Mouse (Mus musculus) MEL (cell line): ENCODE data around the gene Vars. TPM values are rescaled to one million over a fixed set of nuclear protein-coding genes. Genes with fewer than 3 reads are reported as not detected.

Source experiments
- DNase-seq: peaks from one replicate; pipeline ENCODE4 v3.0.0; 2011; ENCODE audit warnings: low read depth, low spot score
- H3K27ac ChIP-seq: 2 replicates; pipeline ENCODE4 v1.5.1; 2012; ENCODE audit warnings: low read depth, mild to moderate bottlenecking, control low read depth, low read length, moderate library complexity; ENCODE audit not compliant: control insufficient read depth
- H3K27me3 ChIP-seq, 2 experiments: fragments of 150-350 bp in 1 of 2; sonication (generic) in 1 of 2; 2 replicates each; pipeline ENCODE4 v1.6.1; 2012; ENCODE audit warnings: low read length in 2 of 2, mild to moderate bottlenecking in 2 of 2, improper control_type of control experiment in 1 of 2, moderate library complexity in 1 of 2; ENCODE audit not compliant: insufficient read depth in 2 of 2, control insufficient read depth in 1 of 2
- H3K36me3 ChIP-seq, 2 experiments: 2 replicates each; pipeline ENCODE4 v1.6.1; 2012 to 2014; ENCODE audit warnings: low read length in 2 of 2, improper control_type of control experiment in 1 of 2, inconsistent platforms in 1 of 2, mild to moderate bottlenecking in 1 of 2; ENCODE audit not compliant: insufficient read depth in 2 of 2, control insufficient read depth in 1 of 2
- H3K4me1 ChIP-seq, 2 experiments: fragments of 150-350 bp in 1 of 2; sonication (generic) in 1 of 2; 2 replicates each; pipeline ENCODE4 v1.6.1; 2012; ENCODE audit warnings: low read length in 2 of 2, improper control_type of control experiment in 1 of 2, mild to moderate bottlenecking in 1 of 2; ENCODE audit not compliant: insufficient read depth in 2 of 2, control insufficient read depth in 1 of 2
- H3K4me3 ChIP-seq, 2 experiments: fragments of 150-350 bp in 1 of 2; sonication (generic) in 1 of 2; 2 replicates each; pipeline ENCODE4 v1.5.1; 2012; ENCODE audit warnings: low read depth in 2 of 2, low read length in 2 of 2, mild to moderate bottlenecking in 2 of 2, moderate library complexity in 2 of 2, control low read depth in 1 of 2, improper control_type of control experiment in 1 of 2; ENCODE audit not compliant: control insufficient read depth in 1 of 2, insufficient read depth in 1 of 2
- H3K79me2 ChIP-seq: 2 replicates; pipeline ENCODE4 v1.6.1; 2012; ENCODE audit warnings: mild to moderate bottlenecking, low read length, moderate library complexity; ENCODE audit not compliant: control insufficient read depth, poor library complexity, insufficient read depth
- H3K9ac ChIP-seq: 2 replicates; pipeline ENCODE4 v1.6.1; 2012; ENCODE audit warnings: low read depth, mild to moderate bottlenecking, control low read depth, low read length, moderate library complexity; ENCODE audit not compliant: control insufficient read depth, poor library complexity, severe bottlenecking
- H3K9me3 ChIP-seq: fragments of 150-350 bp; sonication (generic); replicated peaks from 2 replicates; pipeline ENCODE4 v1.6.1; 2012; ENCODE audit warnings: mild to moderate bottlenecking, low read length, improper control_type of control experiment, moderate library complexity; ENCODE audit not compliant: insufficient read depth
- BHLHE40 ChIP-seq: IDR thresholded peaks from 2 replicates; pipeline ENCODE4 v1.6.1; 2012; ENCODE audit warnings: low read depth, mild to moderate bottlenecking, inconsistent platforms, low read length, improper control_type of control experiment, borderline replicate concordance
- ELF1 ChIP-seq: IDR thresholded peaks from 2 replicates; pipeline ENCODE4 v1.6.1; 2014; ENCODE audit warnings: low read depth, mild to moderate bottlenecking, inconsistent platforms, low read length, improper control_type of control experiment, moderate library complexity
- EP300 ChIP-seq, 2 experiments: IDR thresholded peaks; 2 replicates each; pipeline ENCODE4 v1.6.1; 2011; ENCODE audit warnings: improper control_type of control experiment in 2 of 2, low read length in 2 of 2, low read depth in 1 of 2, mild to moderate bottlenecking in 1 of 2
- ETS1 ChIP-seq: IDR thresholded peaks from 2 replicates; pipeline ENCODE4 v1.6.1; 2012; ENCODE audit warnings: low read depth, mild to moderate bottlenecking, inconsistent platforms, low read length, improper control_type of control experiment, moderate library complexity
- GABPA ChIP-seq: IDR thresholded peaks from 2 replicates; pipeline ENCODE4 v1.6.1; 2012; ENCODE audit warnings: low read depth, mild to moderate bottlenecking, inconsistent platforms, low read length, improper control_type of control experiment, moderate library complexity
- GATA1 ChIP-seq: IDR thresholded peaks from 2 replicates; pipeline ENCODE4 v1.6.1; 2011; ENCODE audit warnings: low read depth, low read length, improper control_type of control experiment
- HCFC1 ChIP-seq: IDR thresholded peaks from 2 replicates; pipeline ENCODE4 v1.6.1; 2012; ENCODE audit warnings: low read depth, mild to moderate bottlenecking, inconsistent platforms, low read length, improper control_type of control experiment, moderate library complexity
- KAT2A ChIP-seq: conservative IDR thresholded peaks from 2 replicates; pipeline ENCODE4 v1.6.1; 2012; ENCODE audit warnings: low read depth, low read length, improper control_type of control experiment, inconsistent platforms
- MAX ChIP-seq: IDR thresholded peaks from 2 replicates; pipeline ENCODE4 v1.6.1; 2011; ENCODE audit warnings: low read length, improper control_type of control experiment
- MEF2A ChIP-seq: IDR thresholded peaks from 2 replicates; pipeline ENCODE4 v1.6.1; 2014; ENCODE audit warnings: low read depth, mild to moderate bottlenecking, inconsistent platforms, low read length, improper control_type of control experiment; ENCODE audit not compliant: poor library complexity, insufficient replicate concordance, severe bottlenecking; ENCODE audit errors: extremely low read depth
- MXI1 ChIP-seq: IDR thresholded peaks from 2 replicates; pipeline ENCODE4 v1.6.1; 2011; ENCODE audit warnings: mild to moderate bottlenecking, low read depth, low read length, improper control_type of control experiment
- MYC ChIP-seq: IDR thresholded peaks from 2 replicates; pipeline ENCODE4 v1.6.1; 2011; ENCODE audit warnings: low read depth, mild to moderate bottlenecking, low read length, improper control_type of control experiment, moderate library complexity
- NRF1 ChIP-seq: IDR thresholded peaks from 2 replicates; pipeline ENCODE4 v1.6.1; 2014; ENCODE audit warnings: low read depth, mild to moderate bottlenecking, inconsistent platforms, low read length, improper control_type of control experiment, moderate library complexity; ENCODE audit not compliant: poor library complexity, insufficient read depth, severe bottlenecking
- POLR2AphosphoS2 ChIP-seq: IDR thresholded peaks from 2 replicates; pipeline ENCODE4 v1.6.1; 2011; ENCODE audit warnings: low read length, improper control_type of control experiment
- RCOR1 ChIP-seq: IDR thresholded peaks from 2 replicates; pipeline ENCODE4 v1.6.1; 2012; ENCODE audit warnings: low read depth, mild to moderate bottlenecking, inconsistent platforms, low read length, improper control_type of control experiment
- SMC3 ChIP-seq: IDR thresholded peaks from 2 replicates; pipeline ENCODE4 v1.6.1; 2011; ENCODE audit warnings: low read depth, low read length, improper control_type of control experiment
- TAL1 ChIP-seq: IDR thresholded peaks from 2 replicates; pipeline ENCODE4 v1.6.1; 2012; ENCODE audit warnings: mild to moderate bottlenecking, inconsistent platforms, low read length, moderate library complexity, mixed read lengths
- TCF12 ChIP-seq: IDR thresholded peaks from 2 replicates; pipeline ENCODE4 v1.6.1; 2014; ENCODE audit warnings: low read depth, mild to moderate bottlenecking, inconsistent platforms, low read length, improper control_type of control experiment, moderate library complexity
- USF2 ChIP-seq, 2 experiments: IDR thresholded peaks; 2 replicates each; pipeline ENCODE4 v1.6.1; 2011 to 2012; ENCODE audit warnings: improper control_type of control experiment in 2 of 2, low read length in 2 of 2, borderline replicate concordance in 1 of 2, inconsistent platforms in 1 of 2, low read depth in 1 of 2, mild to moderate bottlenecking in 1 of 2; ENCODE audit not compliant: insufficient read depth in 1 of 2
- ZC3H11A ChIP-seq: IDR thresholded peaks from 2 replicates; pipeline ENCODE4 v1.6.1; 2012; ENCODE audit warnings: low read depth, mild to moderate bottlenecking, inconsistent platforms, low read length, improper control_type of control experiment
- ZKSCAN1 ChIP-seq: IDR thresholded peaks from 2 replicates; pipeline ENCODE4 v1.6.1; 2012; ENCODE audit warnings: low read depth, mild to moderate bottlenecking, inconsistent platforms, low read length, improper control_type of control experiment, moderate library complexity
- polyA plus RNA-seq, 2 experiments: library from polyadenylated mRNA; stranded (reverse) in 1 of 2; unstranded in 1 of 2; fragments of >175 nt in 1 of 2; fragments of >200 nt in 1 of 2; gene quantifications; 2 replicates each; pipeline versions ENCODE4 v1.2.1 to v1.2.4; 2012; ENCODE audit warnings: low replicate concordance in 2 of 2, low read depth in 1 of 2; ENCODE audit not compliant: insufficient read length in 2 of 2, insufficient read depth in 1 of 2, missing spikeins in 1 of 2
- total RNA-seq: library from RNA; depleted of rRNA; stranded (reverse); fragments of 300-350 nt; gene quantifications from 2 replicates; pipeline ENCODE4 v1.2.3, GENCODE M21; 2012

Vars gene
- total and polyA plus RNA-seq, 3 experiments: 149 to 251 TPM; not detected in 1

DNA sequence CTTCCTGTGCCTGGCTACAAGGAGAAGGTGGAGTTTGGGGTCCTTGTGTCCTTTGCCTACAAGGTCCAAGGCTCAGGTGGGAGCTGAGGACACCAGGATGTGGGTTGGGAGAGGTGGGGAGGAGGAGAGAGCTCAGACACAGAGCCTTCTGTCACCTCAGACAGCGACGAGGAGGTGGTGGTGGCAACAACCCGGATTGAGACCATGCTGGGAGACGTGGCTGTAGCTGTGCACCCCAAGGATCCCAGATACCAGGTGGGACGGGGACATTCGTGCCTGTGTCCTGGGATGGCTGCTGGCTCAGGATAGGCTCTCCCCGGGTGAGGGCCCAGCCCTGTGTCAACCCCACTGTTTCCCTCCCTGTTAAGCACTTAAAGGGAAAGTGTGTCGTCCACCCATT lies 10.7 kb downstream of the Vars start:
- TF ChIP-seq NRF1: no peak
- no peak for TF ChIP-seq MXI1
- TF ChIP-seq MEF2A: no peak
- no peak for TF ChIP-seq GABPA
- TF ChIP-seq ELF1: no peak
- no peak for TF ChIP-seq USF2 (IDR thresholded peaks at IDR 0.05; ENCODE audit: borderline replicate concordance in 1 of 2, insufficient read depth in 1 of 2, low read depth in 1 of 2, low read length in 2 of 2)
- TF ChIP-seq KAT2A: no peak
- no peak for TF ChIP-seq POLR2AphosphoS2
- TF ChIP-seq ETS1: no peak
- TF ChIP-seq BHLHE40: no peak
- no peak for TF ChIP-seq GATA1

DNA sequence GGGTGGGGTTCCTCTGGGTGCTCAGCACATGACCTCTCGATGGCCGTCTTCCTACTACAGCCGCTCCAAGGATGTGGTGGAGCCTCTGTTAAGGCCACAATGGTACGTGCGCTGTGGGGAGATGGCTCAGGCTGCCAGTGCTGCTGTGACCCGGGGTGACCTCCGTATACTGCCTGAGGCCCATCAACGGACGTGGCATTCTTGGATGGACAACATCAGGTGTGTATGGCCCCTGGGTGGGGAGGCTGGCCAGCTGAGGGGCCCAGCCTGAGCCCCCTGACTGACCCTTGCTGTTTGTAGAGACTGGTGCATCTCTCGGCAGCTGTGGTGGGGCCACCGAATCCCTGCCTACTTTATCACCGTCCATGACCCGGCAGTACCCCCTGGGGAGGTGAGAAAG lies 11.6 kb downstream of the Vars start:
- H3K36me3 ChIP-seq: peaks cover 6 to 9% of the 10 kb centered on the region in 2 experiments
- DNase-seq: no peak
- peaks cover 4% of the 10 kb centered on the region; the same call in 1 of the 2 replicates for H3K79me2 ChIP-seq
- no peak overlapping the region for H3K27ac ChIP-seq
- H3K4me3 ChIP-seq: no peak overlapping the region
- no peak for TF ChIP-seq RCOR1
- no peak for TF ChIP-seq MAX
- no peak for TF ChIP-seq TCF12
- no peak for TF ChIP-seq MYC
- TF ChIP-seq BHLHE40: no peak
- no peak for TF ChIP-seq ZC3H11A
- TF ChIP-seq SMC3: no peak
- TF ChIP-seq TAL1: no peak
- no peak for TF ChIP-seq GATA1
- no peak for TF ChIP-seq USF2 (IDR thresholded peaks at IDR 0.05; ENCODE audit: borderline replicate concordance in 1 of 2, insufficient read depth in 1 of 2, low read depth in 1 of 2, low read length in 2 of 2)
- no peak for TF ChIP-seq EP300 (IDR thresholded peaks at IDR 0.05; ENCODE audit: low read depth in 1 of 2, low read length in 2 of 2)
- no peak for TF ChIP-seq MXI1
- TF ChIP-seq KAT2A: no peak
- TF ChIP-seq ZKSCAN1: no peak
- TF ChIP-seq HCFC1: no peak
- TF ChIP-seq, all 39 proteins: peak for 0
- Histone ChIP-seq H3K9ac (no peak overlapping the region), H3K27me3 (no peaks in the 10 kb centered on the region), H3K4me1 (peaks cover 0 to 15% of the 10 kb centered on the region in 2 experiments; a peak in 3 of 4 replicates), H3K9me3 (no peaks in the 10 kb centered on the region)

More for the DNA sequence above, 10.7 kb downstream of the Vars start:
- Histone ChIP-seq H3K4me1 (peaks cover 0 to 13% of the 10 kb centered on the region in 2 experiments; a peak in 2 of 4 replicates), H3K9ac (no peak overlapping the region), H3K36me3 (peaks cover 3 to 6% of the 10 kb centered on the region in 2 experiments), H3K4me3 (no peak overlapping the region), H3K27ac (no peak overlapping the region), H3K27me3 (no peaks in the 10 kb centered on the region), H3K9me3 (no peaks in the 10 kb centered on the region), H3K79me2 (peaks cover 4% of the 10 kb centered on the region; the same call in 1 of the 2 replicates)
- no peak for DNase-seq
